Mouse (Mus musculus) retina, postnatal 1 day (tissue): Measurements from ENCODE around the gene Ccdc96.
A peak's percentile ranks its signal among the peaks of the same experiment; 100 is the strongest.

Source experiments
- DNase-seq: peaks from one replicate; pipeline ENCODE4 v3.0.0-alpha.2; 2012

Gene Ccdc96

GRCm38 (mm10) chr5:36484171-36484990, at the start of gene Ccdc96, which contains the start of gene Tada2b:
TSS of gene Ccdc96 (plus strand) at chr5:36484588.
TSS of gene Tada2b (minus strand) at chr5:36484285.
- DNase-seq = peak; percentile 99

GRCm38 (mm10) chr5:36436858-36437257, 47.5 kb upstream of the Ccdc96 start:
- DNase-seq = no peak

DNA sequence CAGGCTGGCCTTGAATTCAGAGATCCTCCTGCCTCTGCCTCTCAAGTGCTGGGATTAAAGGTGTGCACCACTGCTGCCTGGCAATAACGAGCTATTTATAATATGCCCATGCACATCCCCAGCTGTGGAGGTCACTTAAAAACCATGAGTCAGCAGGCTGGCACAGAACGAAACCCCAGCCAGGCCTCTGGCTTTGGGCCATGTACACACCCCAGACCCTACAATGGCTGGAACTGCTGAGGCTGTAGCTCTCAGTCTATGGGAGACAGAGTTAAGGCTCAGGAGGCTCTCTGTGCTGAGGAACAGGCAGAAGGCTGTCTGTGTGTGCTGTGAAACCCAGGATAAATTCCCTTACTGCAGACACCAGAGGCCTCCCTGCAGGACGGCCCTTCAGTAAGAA, 43.6 kb upstream of the Ccdc96 start:
- no peak for DNase-seq

DNA sequence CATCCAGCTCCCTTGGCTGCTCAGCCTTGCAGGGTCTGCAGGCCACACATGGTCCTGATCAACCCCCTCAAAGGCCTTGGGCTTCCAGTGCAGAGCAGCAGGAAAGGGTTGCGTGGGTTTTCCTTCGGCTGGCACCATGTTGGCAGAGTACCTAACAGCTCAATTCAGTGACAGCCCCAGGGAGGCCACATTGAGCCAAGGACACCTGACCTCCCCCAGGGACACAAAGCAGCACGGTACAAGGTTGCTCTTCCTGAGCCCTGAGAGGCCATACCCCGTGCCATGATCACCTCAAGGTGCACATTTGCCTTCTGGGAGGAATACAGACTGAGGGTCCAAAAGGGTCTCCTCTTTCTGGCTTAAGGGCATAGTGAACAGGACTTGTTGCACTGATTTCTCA, 39.8 kb upstream of the Ccdc96 start:
- DNase-seq = no peak

GRCm38 (mm10) chr5:36445028-36445427, 39.4 kb upstream of the Ccdc96 start:
- DNase-seq = no peak

DNA sequence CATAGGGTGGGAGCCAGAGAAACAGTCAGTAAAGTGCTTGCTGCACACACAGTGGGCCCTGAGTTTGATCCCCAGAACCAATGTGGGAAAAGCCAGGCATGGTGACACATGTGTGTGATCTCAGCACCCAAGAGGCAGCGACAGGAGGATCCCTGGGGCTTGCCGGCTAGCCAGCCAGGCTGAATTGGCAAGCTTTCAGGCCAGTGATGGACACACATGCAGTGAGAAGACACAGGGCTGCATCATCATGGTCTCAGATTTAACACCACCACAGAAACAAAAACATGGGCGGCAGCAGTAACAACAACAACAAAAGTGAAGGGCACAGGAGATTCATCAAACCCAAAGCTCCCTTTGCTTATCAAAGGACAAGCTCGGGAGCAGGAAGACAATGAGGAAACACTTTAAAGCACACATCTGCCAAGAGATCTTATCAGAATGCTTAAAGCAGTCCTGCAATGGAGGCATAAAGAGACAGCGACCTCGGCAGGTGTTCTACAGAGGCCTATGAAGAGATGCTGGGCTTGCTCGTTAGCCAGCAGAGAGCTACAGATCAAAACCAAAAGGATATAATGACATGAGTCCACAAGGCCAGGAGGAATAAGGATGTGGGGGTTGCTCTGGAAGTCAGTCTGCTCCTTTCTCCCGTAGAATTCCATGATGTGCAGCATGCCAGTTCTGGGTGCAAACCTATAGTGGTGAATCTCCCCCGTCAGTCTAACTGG, 38.1 kb upstream of the Ccdc96 start:
- DNase-seq = no peak

DNA sequence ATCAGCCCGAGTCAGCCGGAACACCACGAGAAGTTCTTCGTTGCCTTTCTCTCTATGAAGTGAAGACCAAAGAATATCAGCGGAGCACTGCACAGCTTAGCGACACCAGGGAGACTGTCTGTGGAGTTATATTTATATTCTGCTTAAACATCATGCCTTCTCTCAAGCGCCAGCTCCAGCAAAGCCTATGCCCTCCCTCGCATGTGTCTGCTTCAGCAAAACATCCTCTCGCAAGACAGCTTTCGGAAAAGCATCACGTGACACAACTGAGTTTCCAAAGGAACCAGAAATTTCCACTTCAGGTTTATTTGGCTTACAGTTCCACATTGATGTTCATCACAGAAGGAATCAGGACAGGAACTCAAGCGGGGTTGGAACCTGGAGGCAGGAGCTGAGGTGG, 36.5 kb upstream of the Ccdc96 start:
- DNase-seq = no peak

- DNase-seq = no peak
Observed at GRCm38 (mm10) chr5:36449710-36450358, 34.6 kb upstream of the Ccdc96 start.

DNA sequence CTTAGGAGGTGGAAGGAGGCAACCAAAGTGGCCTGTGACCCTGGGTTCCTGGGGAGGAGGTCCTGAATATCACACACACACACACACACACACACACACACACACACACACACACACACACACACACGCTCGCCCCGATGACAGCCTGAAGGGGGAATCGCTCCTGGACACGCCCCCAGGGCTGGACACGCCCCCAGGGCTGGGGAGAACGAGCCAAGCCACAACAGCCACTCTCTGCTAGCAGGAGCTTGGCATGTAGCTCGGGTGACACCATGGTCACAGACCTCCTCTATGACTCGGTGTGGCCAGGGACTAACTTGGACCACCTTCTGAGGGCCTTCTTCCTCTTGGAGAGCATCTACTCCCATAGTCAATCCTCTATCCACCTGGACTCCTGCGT, 33.3 kb upstream of the Ccdc96 start:
- DNase-seq = peak; percentile 63

GRCm38 (mm10) chr5:36451872-36452389, 32.5 kb upstream of the Ccdc96 start:
- peak; percentile 67 for DNase-seq

- no peak for DNase-seq
Observed at GRCm38 (mm10) chr5:36452821-36453220, 31.6 kb upstream of the Ccdc96 start.

DNA sequence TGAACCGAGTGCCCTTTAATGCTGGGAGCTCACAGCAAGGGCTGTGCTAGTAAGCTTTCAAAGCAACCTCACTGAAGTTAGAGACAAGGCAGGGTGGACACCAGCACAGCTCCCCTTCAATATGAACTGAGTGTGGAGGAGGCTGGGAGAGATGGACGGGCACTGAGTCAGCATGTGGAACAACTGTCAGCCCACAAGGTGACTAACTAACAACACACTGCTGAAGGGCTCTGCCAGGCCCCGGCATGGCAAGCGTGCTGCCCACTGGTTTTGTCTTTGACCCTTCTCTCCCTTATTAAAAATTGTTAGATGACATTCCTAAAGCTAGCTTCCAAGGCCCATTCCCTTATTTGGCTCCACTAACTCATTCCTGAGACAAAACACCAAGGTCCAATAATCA, 26.7 kb upstream of the Ccdc96 start:
- DNase-seq = no peak

DNA sequence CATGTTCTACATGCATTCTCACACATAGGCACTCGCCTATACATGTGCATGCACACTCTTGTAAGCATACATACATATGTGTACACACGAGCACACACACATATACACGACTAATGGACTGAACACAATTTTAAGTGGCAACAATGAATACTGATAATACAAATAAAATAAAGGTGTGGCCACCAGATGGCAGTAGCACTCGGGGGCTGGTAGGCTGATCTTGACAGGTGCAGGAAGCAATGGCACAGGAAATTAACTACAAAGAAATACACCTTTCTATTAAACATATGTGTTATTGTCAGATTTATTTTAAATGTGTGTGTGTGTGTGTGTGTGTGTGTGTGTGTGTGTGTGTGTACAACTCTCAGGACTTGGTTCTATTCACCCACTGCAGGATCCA, 25.5 kb upstream of the Ccdc96 start:
- peak; percentile 67 for DNase-seq

GRCm38 (mm10) chr5:36460712-36461111, 23.7 kb upstream of the Ccdc96 start:
- no peak for DNase-seq

- no peak for DNase-seq
Observed at GRCm38 (mm10) chr5:36461231-36461630, 23.2 kb upstream of the Ccdc96 start.

- peak; percentile 85 for DNase-seq
Observed at GRCm38 (mm10) chr5:36462810-36463209, 21.6 kb upstream of the Ccdc96 start.

DNA sequence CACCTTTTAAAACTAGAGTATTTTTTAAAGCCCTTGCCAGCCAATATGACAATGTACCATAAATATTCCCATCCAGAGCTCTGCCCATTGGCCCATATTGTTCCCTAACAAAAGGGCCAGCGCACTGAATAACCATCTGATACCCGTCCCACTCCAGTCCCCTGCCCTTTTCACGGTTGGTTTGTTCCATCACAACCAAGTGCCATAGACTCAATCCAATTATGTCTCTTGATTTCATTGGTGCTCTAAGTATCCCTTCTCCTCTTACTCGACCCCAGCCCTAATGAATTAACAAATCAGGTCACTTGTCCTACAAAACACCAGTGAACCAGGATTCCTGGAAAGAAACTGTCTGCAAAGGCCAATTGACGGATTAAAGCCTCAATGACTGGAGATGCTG, 21.0 kb upstream of the Ccdc96 start:
- DNase-seq = peak; percentile 96

DNA sequence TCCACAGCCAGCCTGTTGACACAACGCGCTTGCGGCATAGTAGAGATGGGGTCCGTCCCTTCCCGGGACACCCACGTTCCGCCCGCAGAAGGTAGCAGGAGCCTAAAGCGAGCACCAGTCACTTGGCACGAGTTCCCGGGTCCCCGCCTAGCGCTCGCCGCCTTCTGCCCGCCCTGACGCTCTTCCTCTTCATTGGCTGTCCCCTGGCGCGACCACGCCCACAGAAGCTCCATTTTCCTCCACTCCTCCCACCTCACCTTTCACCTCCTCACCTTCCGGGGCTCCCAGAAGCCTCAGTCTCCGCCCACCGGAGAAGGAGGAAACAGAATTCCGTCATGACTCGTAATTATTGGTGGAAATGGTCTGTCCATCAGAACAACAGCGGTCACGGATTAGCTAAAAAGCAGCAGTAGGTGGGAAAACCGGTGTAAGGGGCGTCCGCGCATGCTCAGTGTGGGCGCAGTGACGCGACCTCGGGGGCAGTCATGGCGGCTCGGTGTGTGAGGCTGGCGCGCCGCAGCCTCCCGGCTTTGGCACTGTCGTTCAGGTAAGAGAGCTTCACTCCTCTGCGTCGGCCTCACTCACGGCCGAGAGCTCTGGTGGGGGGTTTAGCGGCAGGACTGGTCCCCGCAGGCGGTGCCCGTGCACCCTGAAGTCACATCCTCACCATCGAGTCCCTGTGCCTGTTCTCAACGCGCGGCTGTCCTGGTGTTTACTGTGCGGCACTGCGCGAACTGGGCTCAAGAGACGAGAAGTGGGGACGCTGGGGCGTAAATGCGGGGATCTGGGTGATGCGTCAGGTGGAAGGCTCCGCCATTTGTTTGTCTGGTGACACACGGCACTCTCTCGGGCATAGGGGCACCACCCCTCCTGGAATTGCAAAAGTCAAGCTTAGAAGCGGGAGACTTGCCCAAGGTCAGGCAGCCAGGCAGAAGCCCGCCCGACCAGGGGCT, 19.4 kb upstream of the Ccdc96 start, which contains the start of gene Grpel1:
Gene Grpel1 (plus strand): TSS at position 290 of the 953 bp plus-strand sequence.
- peak; percentile 100 for DNase-seq

- no peak for DNase-seq
Observed at GRCm38 (mm10) chr5:36465889-36466288, 18.5 kb upstream of the Ccdc96 start.

DNA sequence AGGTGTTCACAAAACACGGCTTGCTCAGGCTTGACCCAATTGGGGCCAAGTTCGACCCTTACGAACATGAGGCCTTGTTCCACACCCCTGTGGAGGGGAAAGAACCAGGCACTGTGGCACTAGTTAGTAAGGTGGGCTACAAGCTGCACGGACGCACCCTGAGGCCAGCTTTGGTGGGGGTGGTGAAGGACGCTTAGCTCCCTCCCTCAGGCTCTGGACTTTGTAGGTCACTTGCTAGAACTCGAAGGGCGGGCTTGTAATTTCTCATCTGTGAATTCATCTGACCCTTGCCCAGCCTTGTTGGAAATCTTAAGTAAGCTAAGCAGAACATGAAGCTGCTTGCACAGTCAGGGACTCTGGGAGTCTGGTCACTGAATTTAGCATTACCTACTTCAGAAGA, 13.2 kb upstream of the Ccdc96 start:
- DNase-seq = no peak

- no peak for DNase-seq
Observed at GRCm38 (mm10) chr5:36472876-36473655, 11.3 kb upstream of the Ccdc96 start.
